21 mouse cellular contexts compared by ENCODE assay signal in the genomic region with DNA sequence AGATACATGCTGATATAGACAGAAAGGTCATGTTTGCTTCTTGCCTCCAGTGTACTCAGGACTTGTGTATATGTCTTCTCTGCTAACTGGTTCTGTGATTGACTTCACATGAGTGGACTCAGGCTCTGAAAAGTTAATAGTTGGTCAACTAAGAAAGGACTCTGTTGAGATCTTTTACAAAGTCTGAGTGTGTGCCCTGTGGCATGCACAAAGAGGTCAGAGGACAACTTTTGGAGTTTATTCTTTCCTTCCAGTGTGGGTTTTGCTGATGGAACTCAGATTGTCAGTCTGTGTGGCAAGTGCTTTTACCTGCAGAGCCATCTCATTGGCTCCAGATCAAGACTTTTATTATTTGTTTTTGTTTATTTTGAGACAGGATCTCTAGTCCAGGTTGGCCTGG.
"Had no signal": no experiment of that assay in that cellular context is flagged by ENCODE, and none has a peak within 500 bp of the region (broad histone marks: within the 10 kb centered on the region; RNA-seq: fewer than 3 reads in every experiment).

No protein-coding gene starts in this region.

- H3K27me3 ChIP-seq: liver, embryonic 12.5 days; liver, embryonic 15.5 days; lung, embryonic 15.5 days; megakaryocyte, embryonic 14.5 days; midbrain, embryonic 13.5 days; neural tube, embryonic 13.5 days; stomach, embryonic 15.5 days had no signal

- DNase-seq: lung, adult 18-20 months; lung, postnatal 10 days; lung, postnatal 36 days; retina, postnatal 1 day; right cerebral cortex, postnatal 25 days; spleen, adult 18-20 months; thymus, postnatal 25 days had no signal

- H3K9me3 ChIP-seq: liver, embryonic 12.5 days; liver, embryonic 15.5 days; lung, embryonic 15.5 days; megakaryocyte, embryonic 14.5 days; midbrain, embryonic 10.5 days; midbrain, embryonic 13.5 days; neural tube, embryonic 13.5 days; stomach, embryonic 15.5 days had no signal

- H3K4me1 ChIP-seq: liver, embryonic 12.5 days; liver, embryonic 15.5 days; lung, embryonic 15.5 days; midbrain, embryonic 10.5 days; midbrain, embryonic 13.5 days; neural tube, embryonic 13.5 days; stomach, embryonic 15.5 days had no signal

- H3K4me2 ChIP-seq: hindbrain, embryonic 14.5 days; liver, embryonic 12.5 days; liver, embryonic 15.5 days; lung, embryonic 15.5 days; midbrain, embryonic 13.5 days; neural tube, embryonic 13.5 days; stomach, embryonic 15.5 days had no signal

- H3K9ac ChIP-seq: hindbrain, embryonic 14.5 days; liver, embryonic 12.5 days; liver, embryonic 15.5 days; lung, embryonic 15.5 days; midbrain, embryonic 13.5 days; neural tube, embryonic 13.5 days; stomach, embryonic 15.5 days had no signal

- H3K27ac ChIP-seq: hindbrain, embryonic 14.5 days; hindbrain, postnatal 0 days; liver, embryonic 12.5 days; liver, embryonic 15.5 days; lung, embryonic 15.5 days; midbrain, embryonic 10.5 days; midbrain, embryonic 13.5 days; neural tube, embryonic 13.5 days; stomach, embryonic 15.5 days had no signal

- H3K4me3 ChIP-seq: liver, embryonic 12.5 days; liver, embryonic 15.5 days; lung, embryonic 15.5 days; megakaryocyte, embryonic 14.5 days; midbrain, embryonic 10.5 days; midbrain, embryonic 13.5 days; myocyte; neural tube, embryonic 13.5 days; stomach, embryonic 15.5 days had no signal

- ATAC-seq: hindbrain, postnatal 0 days; inflammation-experienced regulatory T-cells, adult 6 months; intestine, embryonic 16.5 days; liver, embryonic 12.5 days; midbrain, embryonic 13.5 days; midbrain, embryonic 16.5 days had no signal
